Mouse (Mus musculus) bone marrow, adult 2 months (tissue): ENCODE data around the gene Ehbp1l1.

Source experiments
- CTCF ChIP-seq: fragments of 200-500 bp; IDR thresholded peaks from 2 replicates; pipeline ENCODE4 v1.5.1; 2011; ENCODE audit warnings: low read length, control low read depth; ENCODE audit not compliant: control insufficient read depth, insufficient read depth
- POLR2A ChIP-seq: fragments of 200-500 bp; IDR thresholded peaks from 2 replicates; pipeline ENCODE4 v1.6.1; 2011; ENCODE audit warnings: low read depth, mild to moderate bottlenecking, control low read depth, low read length, borderline replicate concordance; ENCODE audit not compliant: control insufficient read depth

DNA sequence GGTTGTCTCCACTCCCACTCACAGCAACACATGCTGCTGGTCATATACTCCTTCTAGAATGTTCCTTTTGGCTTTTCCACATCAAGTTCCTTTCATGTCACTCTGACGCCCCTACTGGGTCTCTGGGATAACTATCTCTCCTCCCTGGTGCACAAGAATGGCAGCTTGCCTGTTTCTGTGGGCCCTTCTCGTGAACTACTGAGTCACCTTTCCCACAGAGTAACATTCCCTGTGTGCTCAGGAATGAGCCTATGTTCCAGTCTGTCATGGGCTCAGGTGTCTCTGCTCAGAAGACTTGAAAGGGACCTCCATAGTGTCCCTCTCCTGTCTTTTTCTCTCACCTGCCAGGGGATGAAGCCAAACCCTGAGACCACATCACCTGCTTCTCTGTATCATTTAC is 13.3 kb upstream of the Ehbp1l1 start:
- TF ChIP-seq CTCF = no peak
- no peak for TF ChIP-seq POLR2A
